ENCODE assay signal across 17 mouse cellular contexts in the genomic region with DNA sequence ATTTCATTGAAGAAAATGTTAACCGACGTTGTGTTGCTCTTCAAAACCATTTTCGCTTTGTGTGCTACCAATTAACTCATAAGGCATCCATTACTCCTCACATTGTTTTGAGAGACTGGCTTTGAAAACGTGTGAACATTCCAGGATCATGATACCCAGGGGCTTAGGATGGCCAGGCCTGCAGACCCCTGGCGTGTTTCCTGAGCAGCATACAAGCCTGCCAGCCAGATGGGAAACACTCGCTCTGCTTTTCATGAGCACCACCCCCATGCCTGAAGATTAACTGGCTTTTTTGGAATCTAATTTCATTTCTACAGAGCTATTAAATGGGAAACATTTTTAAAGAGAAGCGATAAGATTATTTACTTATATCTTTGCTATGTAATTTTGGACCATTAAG.
A peak's percentile ranks its signal among the peaks of the same experiment; 100 is the strongest.
DNase-seq lines count a peak whose midpoint lies in the region; ATAC-seq and TF ChIP-seq lines count a peak whose summit lies in the region.
"Had no signal": no experiment of that assay in that cellular context is flagged by ENCODE, and none has a peak within 500 bp of the region (broad histone marks: within the 10 kb centered on the region; RNA-seq: fewer than 3 reads in every experiment).

No protein-coding gene starts in this region.

- peak; percentile 58 for ATAC-seq in limb, embryonic 14.5 days (ENCODE audit: low FRiP score, low read depth)
- ATAC-seq in forebrain, postnatal 0 days, result no peak
- ATAC-seq: forebrain, embryonic 16.5 days; intestine, postnatal 0 days had no signal

- H3K4me2 ChIP-seq in limb, embryonic 14.5 days (replicated peaks; ENCODE audit: low read depth, low read length, severe bottlenecking), result no peak overlapping the region; the same call in 1 of the 2 replicates
- H3K4me2 ChIP-seq in forebrain, postnatal 0 days (ENCODE audit: low read depth), result no peak overlapping the region
- H3K4me2 ChIP-seq: hindbrain, embryonic 15.5 days; neural tube, embryonic 13.5 days had no signal

- DNase-seq in kidney, adult 2 months, result no peak
- DNase-seq in kidney, adult 8-10 months, result no peak
- peak; percentile 28 for DNase-seq in embryo, embryonic 10.5 days (ENCODE audit: low spot score)
- DNase-seq in fibroblast of lung, adult 2 months (ENCODE audit: low read depth), result peak; percentile 53
- DNase-seq in limb, embryonic 14.5 days (ENCODE audit: low spot score), result peak; percentile 45
- no peak for DNase-seq in left cerebral cortex, postnatal 25 days (ENCODE audit: low spot score in 2 of 2)
- no peak for DNase-seq in spleen, postnatal 14 days (ENCODE audit: low spot score in 2 of 2)
- no peak for DNase-seq in forebrain, postnatal 0 days
- DNase-seq: cerebellum, postnatal 36 days; heart, postnatal 14 days; lung, adult 18-20 months; thymus, postnatal 14 days had no signal

- H3K27me3 ChIP-seq in kidney, adult 2 months (replicated peaks; ENCODE audit: control insufficient read depth, insufficient read depth, low read length), result no peaks in the 10 kb centered on the region
- H3K27me3 ChIP-seq in limb, embryonic 14.5 days (ENCODE audit: control insufficient read depth, insufficient read depth, low read length), result no peaks in the 10 kb centered on the region
- H3K27me3 ChIP-seq in forebrain, postnatal 0 days (ENCODE audit: insufficient read depth, low read length), result no peaks in the 10 kb centered on the region
- H3K27me3 ChIP-seq: hindbrain, embryonic 15.5 days; neural tube, embryonic 13.5 days had no signal

- H3K4me3 ChIP-seq in kidney, adult 2 months (ENCODE audit: insufficient read depth, low read depth, low read length), result no peak overlapping the region
- no peak overlapping the region for H3K4me3 ChIP-seq in limb, embryonic 14.5 days (replicated peaks; ENCODE audit: low read length)
- no peak overlapping the region for H3K4me3 ChIP-seq in forebrain, postnatal 0 days (ENCODE audit: low read depth, low read length)
- H3K4me3 ChIP-seq: erythroblast, embryonic 14.5 days; hindbrain, embryonic 15.5 days; neural tube, embryonic 13.5 days had no signal

- no peak for TF ChIP-seq POLR2A in kidney, adult 2 months (IDR thresholded peaks at IDR 0.05; ENCODE audit: low read depth, low read length)
- no peak for TF ChIP-seq POLR2A in limb, embryonic 14.5 days (IDR thresholded peaks at IDR 0.05; ENCODE audit: borderline replicate concordance, extremely low read depth, insufficient read depth, insufficient read length)

- peak overlapping the region; percentile 55; the same call in 1 of the 2 replicates for H3K27ac ChIP-seq in kidney, adult 2 months (ENCODE audit: insufficient read depth, low read depth, low read length)
- H3K27ac ChIP-seq in limb, embryonic 14.5 days (replicated peaks; ENCODE audit: low read depth, low read length), result peak overlapping the region; percentile 53; the same call in 1 of the 2 replicates
- no peak overlapping the region for H3K27ac ChIP-seq in forebrain, postnatal 0 days (ENCODE audit: low read depth, low read length)
- H3K27ac ChIP-seq: hindbrain, embryonic 15.5 days; neural tube, embryonic 13.5 days had no signal

- H3K4me1 ChIP-seq in kidney, adult 2 months (ENCODE audit: control insufficient read depth, insufficient read depth, low read length), result no peaks in the 10 kb centered on the region
- H3K4me1 ChIP-seq in limb, embryonic 14.5 days (ENCODE audit: control insufficient read depth, insufficient read depth, low read length), result peaks cover 36% of the 10 kb centered on the region
- H3K4me1 ChIP-seq in forebrain, postnatal 0 days (ENCODE audit: insufficient read depth), result no peaks in the 10 kb centered on the region
- H3K4me1 ChIP-seq: hindbrain, embryonic 15.5 days had no signal

- intact Hi-C loops in left cerebral cortex, postnatal 25 days (cut with DNase I), result no loop called here

- TF ChIP-seq CTCF in kidney, adult 2 months (conservative IDR thresholded peaks at IDR 0.05; ENCODE audit: insufficient read depth, insufficient read length, low read depth, low read length), result no peak
- no peak for TF ChIP-seq CTCF in forebrain, postnatal 0 days (IDR thresholded peaks at IDR 0.05; ENCODE audit: low read depth)

- H3K9ac ChIP-seq in limb, embryonic 14.5 days (ENCODE audit: low read depth, low read length, severe bottlenecking), result no peak overlapping the region
- H3K9ac ChIP-seq in forebrain, postnatal 0 days, result no peak overlapping the region
- H3K9ac ChIP-seq: hindbrain, embryonic 15.5 days; neural tube, embryonic 13.5 days had no signal

- WGBS in kidney, adult 2 months, result 73% methylated on average over 7 of the region's 7 CpGs
- WGBS in limb, embryonic 14.5 days, result 18% methylated on average over 7 of the region's 7 CpGs
- 72% methylated on average over 7 of the region's 7 CpGs for WGBS in forebrain, postnatal 0 days

- H3K36me3 ChIP-seq in kidney, adult 2 months (ENCODE audit: control insufficient read depth, insufficient read depth, low read length), result no peaks in the 10 kb centered on the region
- no peaks in the 10 kb centered on the region for H3K36me3 ChIP-seq in limb, embryonic 14.5 days (ENCODE audit: control insufficient read depth, insufficient read depth, low read length)
- H3K36me3 ChIP-seq in forebrain, postnatal 0 days (ENCODE audit: insufficient read depth), result no peaks in the 10 kb centered on the region
- H3K36me3 ChIP-seq: hindbrain, embryonic 15.5 days; neural tube, embryonic 13.5 days had no signal

- no peaks in the 10 kb centered on the region for H3K9me3 ChIP-seq in limb, embryonic 14.5 days (ENCODE audit: control insufficient read depth, low read length)
- no peaks in the 10 kb centered on the region for H3K9me3 ChIP-seq in forebrain, postnatal 0 days (ENCODE audit: low read length)
- H3K9me3 ChIP-seq: hindbrain, embryonic 15.5 days; neural tube, embryonic 13.5 days had no signal

Comparison
In these comparisons a context has a peak if more than half of its experiments do, and no peak if none do; other contexts are left out.
1. DNase-seq: peak in embryo, embryonic 10.5 days (single experiment), fibroblast of lung, adult 2 months (single experiment) and limb, embryonic 14.5 days (single experiment); none in kidney, adult 2 months (single experiment), kidney, adult 8-10 months (0 of 2), left cerebral cortex, postnatal 25 days (0 of 2), spleen, postnatal 14 days (0 of 2) and forebrain, postnatal 0 days (single experiment).